Mouse (Mus musculus) liver, adult 2 months (tissue): ENCODE results near the gene Map4k1. TPM values are rescaled to one million over a fixed set of nuclear protein-coding genes. Genes with fewer than 3 reads are reported as not detected.

Experiments used
- DNase-seq: peaks from one replicate; pipeline ENCODE4 v3.0.0-alpha.2; 2011; ENCODE audit warnings: low read depth, low spot score; ENCODE audit errors: extremely low read depth
- H3K27ac ChIP-seq: fragments of 200-500 bp; replicated peaks from 2 replicates; pipeline ENCODE4 v1.5.1; 2012; ENCODE audit warnings: low read depth, mild to moderate bottlenecking, control low read depth, inconsistent platforms, low read length; ENCODE audit not compliant: insufficient read depth
- H3K27me3 ChIP-seq: fragments of 200-500 bp; 2 replicates; pipeline ENCODE4 v1.6.1; 2012; ENCODE audit warnings: mild to moderate bottlenecking, moderate library complexity, low read length, inconsistent platforms; ENCODE audit not compliant: control insufficient read depth, insufficient read depth
- H3K36me3 ChIP-seq: fragments of 200-500 bp; 2 replicates; pipeline ENCODE4 v1.6.1; 2012; ENCODE audit warnings: low read length, inconsistent platforms; ENCODE audit not compliant: control insufficient read depth, insufficient read depth
- H3K4me1 ChIP-seq: fragments of 200-500 bp; 2 replicates; pipeline ENCODE4 v1.6.1; 2011; ENCODE audit warnings: low read length; ENCODE audit not compliant: control insufficient read depth, insufficient read depth
- H3K4me3 ChIP-seq: fragments of 200-500 bp; 2 replicates; pipeline ENCODE4 v1.5.1; 2011; ENCODE audit warnings: low read depth, mild to moderate bottlenecking, control low read depth, low read length, moderate library complexity; ENCODE audit not compliant: insufficient read depth
- H3K79me2 ChIP-seq: fragments of 200-500 bp; 2 replicates; pipeline ENCODE4 v1.6.1; 2012; ENCODE audit warnings: inconsistent platforms, mild to moderate bottlenecking, low read length, moderate library complexity; ENCODE audit not compliant: control insufficient read depth, insufficient read depth
- H3K9ac ChIP-seq: fragments of 200-500 bp; 2 replicates; pipeline ENCODE4 v1.6.1; 2012; ENCODE audit warnings: low read depth, mild to moderate bottlenecking, control low read depth, inconsistent platforms, low read length
- CTCF ChIP-seq: fragments of 200-500 bp; IDR thresholded peaks from 2 replicates; pipeline ENCODE4 v1.5.1; 2011; ENCODE audit warnings: low read depth, low read length, control low read depth
- POLR2A ChIP-seq: fragments of 200-500 bp; IDR thresholded peaks from 2 replicates; pipeline ENCODE4 v1.6.1; 2011; ENCODE audit warnings: low read length, control low read depth; ENCODE audit not compliant: insufficient read depth; ENCODE audit errors: extremely low read depth
- WGBS: fragments of 180-500 bp; shearing (Covaris S2); methylation state at CpG from one replicate; pipeline ENCODE4 v1.1.7; 2018; 5-methylcytosine and 5-hydroxymethylcytosine counted together
- polyA plus RNA-seq: library from polyadenylated mRNA; depleted of rRNA; stranded (reverse); fragments of >200 nt; gene quantifications from 2 replicates; pipeline ENCODE4 v1.2.3, GENCODE M21; 2012; rRNA removed
- total RNA-seq: library from RNA; depleted of rRNA; stranded (reverse); fragments of >200 nt; gene quantifications from 2 replicates; pipeline ENCODE4 v1.2.3, GENCODE M21; 2014; rRNA removed

The Map4k1 gene
- total and polyA plus RNA-seq, 2 experiments, result 0.18 to 1.5 TPM

GRCm38 (mm10) chr7:29050797-29051196 lies 68.9 kb downstream of the Map4k1 start:
- 57% methylated on average over 2 of the region's 2 CpGs for WGBS
- DNase-seq, result peak; percentile 6
- no peaks in the 10 kb centered on the region for H3K36me3 ChIP-seq

GRCm38 (mm10) chr7:29052821-29053220 lies 71.0 kb downstream of the Map4k1 start:
- DNase-seq, result no peak
- Histone ChIP-seq H3K27me3 (no peaks in the 10 kb centered on the region), H3K4me1 (no peaks in the 10 kb centered on the region), H3K79me2 (no peaks in the 10 kb centered on the region), H3K9ac (no peak overlapping the region), H3K4me3 (no peak overlapping the region), H3K36me3 (no peaks in the 10 kb centered on the region), H3K27ac (no peak overlapping the region)
- TF ChIP-seq CTCF (no peak), POLR2A (no peak)
- WGBS, result 6% methylated on average over 19 of the region's 19 CpGs

More at GRCm38 (mm10) chr7:29050797-29051196, 68.9 kb downstream of the Map4k1 start:
- Histone ChIP-seq H3K79me2 (no peaks in the 10 kb centered on the region), H3K4me3 (no peak overlapping the region), H3K27me3 (no peaks in the 10 kb centered on the region), H3K4me1 (no peaks in the 10 kb centered on the region), H3K9ac (no peak overlapping the region), H3K27ac (no peak overlapping the region)
- no peak for TF ChIP-seq POLR2A
- TF ChIP-seq CTCF, result peak; percentile 24; the same call in 1 of the 2 replicates

Other genes starting within 250 kb of the Map4k1 start
- gene Mrps12, start 240.2 kb upstream of the Map4k1 start, total RNA-seq, result 66.0 and 70.3 TPM in 2 replicates
- 98.0 and 103 TPM in 2 replicates for gene Mrps12, start 240.2 kb upstream of the Map4k1 start, polyA plus RNA-seq
- gene Sars2, start 240.1 kb upstream of the Map4k1 start, total RNA-seq, result 4.6 and 6.4 TPM in 2 replicates
- 21.9 and 25.3 TPM in 2 replicates for gene Sars2, start 240.1 kb upstream of the Map4k1 start, polyA plus RNA-seq
- gene Ccer2, start 225.9 kb upstream of the Map4k1 start, total RNA-seq, result not detected in 2 replicates
- gene Ccer2, start 225.9 kb upstream of the Map4k1 start, polyA plus RNA-seq, result not detected in 2 replicates
- 15.1 and 21.4 TPM in 2 replicates for gene Sirt2, start 215.3 kb upstream of the Map4k1 start, total RNA-seq
- 52.9 and 56.7 TPM in 2 replicates for gene Sirt2, start 215.3 kb upstream of the Map4k1 start, polyA plus RNA-seq
- 6.1 and 7.3 TPM in 2 replicates for gene Nfkbib, start 214.5 kb upstream of the Map4k1 start, total RNA-seq
- gene Nfkbib, start 214.5 kb upstream of the Map4k1 start, polyA plus RNA-seq, result 39.9 and 46.3 TPM in 2 replicates
- 1.4 TPM in 2 replicates for gene Rinl, start 193.1 kb upstream of the Map4k1 start, total RNA-seq
- 1.2 and 1.8 TPM in 2 replicates for gene Rinl, start 193.1 kb upstream of the Map4k1 start, polyA plus RNA-seq
- gene Hnrnpl, start 173.5 kb upstream of the Map4k1 start, total RNA-seq, result 90.1 and 109 TPM in 2 replicates
- gene Hnrnpl, start 173.5 kb upstream of the Map4k1 start, polyA plus RNA-seq, result 81.6 and 109 TPM in 2 replicates
- 636 and 645 TPM in 2 replicates for gene Ech1, start 156.8 kb upstream of the Map4k1 start, total RNA-seq
- 561 and 625 TPM in 2 replicates for gene Ech1, start 156.8 kb upstream of the Map4k1 start, polyA plus RNA-seq
- 9.5 and 11.0 TPM in 2 replicates for gene Lgals4, start 148.2 kb upstream of the Map4k1 start, total RNA-seq
- 7.9 and 16.4 TPM in 2 replicates for gene Lgals4, start 148.2 kb upstream of the Map4k1 start, polyA plus RNA-seq
- gene Lgals7, start 118.2 kb upstream of the Map4k1 start, total RNA-seq, result not detected in 2 replicates
- gene Lgals7, start 118.2 kb upstream of the Map4k1 start, polyA plus RNA-seq, result not detected in 2 replicates
- gene Capn12, start 100.6 kb upstream of the Map4k1 start, total RNA-seq, result not detected in 2 replicates
- gene Capn12, start 100.6 kb upstream of the Map4k1 start, polyA plus RNA-seq, result 0.04 TPM in 1 of 2 replicates, not detected in the other
- gene Actn4, start 19.7 kb upstream of the Map4k1 start, total RNA-seq, result 47.4 and 87.1 TPM in 2 replicates
- gene Actn4, start 19.7 kb upstream of the Map4k1 start, polyA plus RNA-seq, result 125 and 145 TPM in 2 replicates
- gene Eif3k, start 186 bp upstream of the Map4k1 start, total RNA-seq, result 64.8 and 73.2 TPM in 2 replicates
- gene Eif3k, start 186 bp upstream of the Map4k1 start, polyA plus RNA-seq, result 86.3 and 91.2 TPM in 2 replicates
- gene Ryr1, start 143.1 kb downstream of the Map4k1 start, total RNA-seq, result 0.07 and 0.46 TPM in 2 replicates
- 0.01 TPM in 2 replicates for gene Ryr1, start 143.1 kb downstream of the Map4k1 start, polyA plus RNA-seq
- gene Rasgrp4, start 152.8 kb downstream of the Map4k1 start, total RNA-seq, result under 0.01 and 0.07 TPM in 2 replicates
- 0.41 and 0.69 TPM in 2 replicates for gene Rasgrp4, start 152.8 kb downstream of the Map4k1 start, polyA plus RNA-seq
- 5.1 and 5.4 TPM in 2 replicates for gene Fam98c, start 174.2 kb downstream of the Map4k1 start, total RNA-seq
- gene Fam98c, start 174.2 kb downstream of the Map4k1 start, polyA plus RNA-seq, result 12.5 and 19.3 TPM in 2 replicates
- gene Ggn, start 188.2 kb downstream of the Map4k1 start, total RNA-seq, result 0.07 TPM in 1 of 2 replicates, not detected in the other
- 0.18 TPM in 1 of 2 replicates, not detected in the other for gene Ggn, start 188.2 kb downstream of the Map4k1 start, polyA plus RNA-seq
- gene Spred3, start 188.4 kb downstream of the Map4k1 start, total RNA-seq, result 0.18 and 0.20 TPM in 2 replicates
- gene Spred3, start 188.4 kb downstream of the Map4k1 start, polyA plus RNA-seq, result 0.35 and 0.40 TPM in 2 replicates
- 195 and 217 TPM in 2 replicates for gene Psmd8, start 198.7 kb downstream of the Map4k1 start, total RNA-seq
- 119 and 132 TPM in 2 replicates for gene Psmd8, start 198.7 kb downstream of the Map4k1 start, polyA plus RNA-seq
- 0.27 and 0.28 TPM in 2 replicates for gene Catsperg1, start 232.0 kb downstream of the Map4k1 start, total RNA-seq
- gene Catsperg1, start 232.0 kb downstream of the Map4k1 start, polyA plus RNA-seq, result 0.12 and 0.24 TPM in 2 replicates